Mouse (Mus musculus): ENCODE data around the gene Glb1l.

Glb1l gene

DNA sequence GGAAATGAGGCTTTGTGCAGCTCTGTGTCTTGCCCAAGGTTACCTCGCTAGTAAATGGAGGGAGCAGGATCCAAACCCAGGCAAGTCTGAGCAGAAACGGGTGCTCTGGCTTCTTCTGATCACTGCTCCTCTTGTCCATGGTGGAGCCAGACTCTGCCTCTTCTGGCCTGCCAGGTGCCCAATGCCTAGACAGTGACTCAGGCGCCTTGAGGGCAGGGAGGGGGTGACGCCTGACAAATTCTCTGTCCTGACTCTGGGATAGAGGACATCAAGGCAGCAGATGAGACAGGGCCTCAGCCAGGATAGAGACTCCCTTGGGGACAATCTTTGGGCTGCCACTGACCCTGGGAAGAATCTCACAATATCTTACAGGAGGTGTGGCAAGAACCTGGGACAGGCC lies 20.6 kb upstream of the Glb1l start:
- DNase-seq (ENCODE audit: low read depth, low spot score), result no peak

DNA sequence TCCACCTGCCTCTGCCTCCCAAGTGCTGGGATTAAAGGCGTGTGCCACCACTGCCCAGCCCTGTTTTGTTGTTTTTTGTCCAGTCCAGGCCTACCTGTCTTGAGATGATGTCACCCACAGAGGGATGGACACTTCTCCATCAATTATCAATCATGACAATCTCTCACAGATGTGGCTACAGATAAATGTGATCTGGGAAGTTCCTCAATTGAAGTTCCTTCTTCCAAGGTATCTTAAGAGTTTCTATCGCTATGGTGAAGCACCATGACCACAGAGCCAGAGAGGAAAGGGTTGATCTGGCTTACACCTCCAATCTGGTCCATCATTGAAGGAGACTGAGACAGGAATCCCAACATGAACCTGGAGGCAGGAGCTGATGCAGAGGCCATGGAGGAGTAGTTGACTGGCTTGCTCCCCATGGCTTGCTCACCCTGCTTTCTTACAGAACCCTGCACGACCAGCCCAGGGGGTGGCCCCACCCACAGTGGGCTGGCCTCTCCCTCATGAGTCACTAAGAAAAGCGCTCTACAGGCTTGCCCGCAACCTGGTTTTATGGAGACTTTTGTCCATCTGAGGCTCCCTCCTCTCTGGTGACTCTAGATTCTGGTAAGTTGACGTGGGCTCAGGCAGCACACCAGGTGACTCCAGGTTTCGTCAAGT lies 19.9 kb upstream of the Glb1l start:
- no peak for DNase-seq (ENCODE audit: low read depth, low spot score)

GRCm38 (mm10) chr1:75229158-75229557 lies 18.5 kb upstream of the Glb1l start:
- no peak for DNase-seq (ENCODE audit: low read depth, low spot score)

GRCm38 (mm10) chr1:75227653-75228052 lies 17.0 kb upstream of the Glb1l start:
- no peak for DNase-seq (ENCODE audit: low read depth, low spot score)

- DNase-seq (ENCODE audit: low read depth, low spot score), result no peak
These were observed 15.5 kb upstream of the Glb1l start for GRCm38 (mm10) chr1:75226138-75226537.

DNA sequence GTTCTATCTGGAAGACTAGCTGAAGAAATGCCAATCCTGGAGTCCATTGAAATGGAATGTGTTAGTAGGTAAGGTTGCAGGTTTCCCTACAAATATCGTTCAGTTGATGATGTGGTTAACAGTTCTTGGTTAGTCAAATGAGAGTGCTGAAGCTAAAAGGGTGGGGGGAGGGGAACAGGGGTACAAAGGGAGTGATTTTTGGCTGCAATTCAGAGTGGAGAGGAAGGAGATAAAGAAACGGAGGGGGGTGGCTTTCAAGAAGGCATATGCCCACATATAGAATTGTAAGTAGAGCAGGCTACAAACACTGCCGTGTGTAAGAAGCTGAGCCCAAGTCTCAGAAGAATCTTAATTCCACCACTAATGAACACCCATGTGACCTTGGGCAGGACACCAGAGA lies 14.9 kb upstream of the Glb1l start:
- no peak for DNase-seq (ENCODE audit: low read depth, low spot score)

- DNase-seq (ENCODE audit: low read depth, low spot score), result no peak
These were observed 12.9 kb upstream of the Glb1l start for GRCm38 (mm10) chr1:75223532-75223931.

DNA sequence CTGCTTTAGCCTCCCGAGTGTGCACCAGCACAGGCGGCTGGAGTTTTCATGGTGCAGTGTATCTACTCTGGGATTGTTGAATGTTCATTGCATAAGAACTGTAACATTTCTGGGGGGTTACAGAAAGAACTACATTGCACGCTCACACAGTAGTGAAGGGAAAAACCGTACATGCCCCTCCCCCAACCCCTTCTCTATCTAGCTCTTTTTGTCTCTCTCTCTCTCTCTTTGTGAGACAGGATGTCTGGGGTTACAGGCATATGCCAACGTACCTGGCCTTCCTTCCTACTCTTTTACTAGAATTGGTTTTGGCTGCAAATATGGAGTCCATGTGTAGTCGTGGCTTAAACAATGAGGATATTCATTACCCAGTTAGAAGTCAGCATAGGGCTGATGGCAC lies 12.3 kb upstream of the Glb1l start:
- no peak for DNase-seq (ENCODE audit: low read depth, low spot score)

GRCm38 (mm10) chr1:75221538-75221937 lies 10.9 kb upstream of the Glb1l start:
- DNase-seq (ENCODE audit: low read depth, low spot score), result no peak

DNA sequence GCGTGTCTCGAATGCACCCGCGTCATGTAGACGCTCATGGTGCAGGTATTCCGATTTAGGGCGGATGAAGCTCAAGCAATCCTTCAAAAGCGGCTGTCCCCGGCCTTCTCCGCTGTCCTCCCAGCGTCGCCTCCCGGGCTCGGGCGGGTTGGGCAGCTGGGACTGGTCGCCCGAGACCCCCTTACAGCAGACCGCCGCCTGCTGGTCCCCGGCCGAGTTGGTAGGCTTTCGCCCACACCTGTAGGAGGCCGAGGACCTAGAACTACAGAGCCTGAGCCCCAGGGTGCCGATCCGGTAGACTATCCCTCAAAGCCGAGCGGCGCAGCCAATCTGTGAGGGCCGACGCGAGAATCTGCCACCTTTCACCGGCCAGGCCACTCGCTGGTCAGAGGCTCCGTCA lies 8.9 kb upstream of the Glb1l start, which contains the start of gene Tuba4a:
Gene Tuba4a (minus strand): TSS at position 335 of the 400 bp plus-strand sequence.
- DNase-seq (ENCODE audit: low read depth, low spot score), result no peak

DNA sequence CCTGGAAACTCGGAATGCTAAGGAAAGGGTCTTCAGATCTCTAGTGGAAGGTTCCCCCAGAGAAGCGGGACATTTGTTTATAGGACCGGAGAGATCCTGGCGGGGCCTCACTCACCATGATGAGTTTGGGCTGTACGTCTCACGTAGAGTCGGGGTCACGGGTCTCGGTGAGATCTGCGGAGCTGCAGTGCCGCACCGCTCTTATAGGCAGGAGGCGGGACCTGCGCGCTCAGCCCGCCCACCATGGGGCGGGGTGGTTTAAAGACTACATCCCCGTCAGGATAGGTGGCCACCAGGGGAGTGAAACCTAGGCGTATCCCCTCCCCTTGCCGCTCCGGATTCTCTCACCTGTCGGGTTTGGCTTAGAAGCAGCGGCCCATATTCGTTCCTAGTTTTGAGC lies 8.5 kb upstream of the Glb1l start:
- DNase-seq (ENCODE audit: low read depth, low spot score), result peak; percentile 86

DNA sequence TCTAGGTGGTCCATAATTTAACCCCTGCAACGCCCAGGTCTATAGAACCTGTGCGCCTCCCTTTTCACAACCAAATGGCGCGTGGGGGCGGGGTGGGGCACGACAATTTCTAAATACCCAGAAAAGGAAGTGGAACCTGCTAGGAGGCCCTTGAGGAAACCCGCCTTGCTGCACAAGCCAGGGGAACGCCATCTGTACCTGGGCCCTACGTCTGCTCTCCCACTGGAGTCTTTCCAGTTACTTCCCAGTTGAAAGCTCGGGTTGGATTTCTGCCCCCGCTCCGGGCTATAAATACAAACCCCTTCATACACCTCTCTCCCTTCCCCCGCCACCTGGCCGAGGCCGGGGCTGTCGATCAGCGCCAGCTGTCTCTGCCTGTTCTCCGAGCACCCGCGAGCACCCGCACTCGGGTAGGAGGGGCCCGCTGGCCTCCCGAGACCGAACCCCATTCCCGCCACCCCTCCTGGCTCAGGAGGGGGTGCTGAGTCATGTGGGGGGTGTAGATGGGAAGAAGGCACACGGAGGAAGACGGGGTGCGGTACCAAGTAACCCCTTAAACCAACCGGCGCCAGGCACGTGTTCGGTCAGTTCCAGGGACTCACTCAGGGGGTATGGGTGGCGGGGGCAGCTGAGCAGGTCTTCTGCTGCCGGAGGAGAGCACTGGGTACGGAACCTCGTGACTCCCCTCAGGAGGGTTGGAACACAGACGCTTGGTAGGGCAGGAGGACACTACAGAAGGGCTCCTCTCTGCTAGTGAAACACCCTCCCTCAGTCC lies 7.8 kb upstream of the Glb1l start:
- no peak for DNase-seq (ENCODE audit: low read depth, low spot score)

- no peak for DNase-seq (ENCODE audit: low read depth, low spot score)
These were observed 7.2 kb upstream of the Glb1l start for GRCm38 (mm10) chr1:75217893-75218226.

DNA sequence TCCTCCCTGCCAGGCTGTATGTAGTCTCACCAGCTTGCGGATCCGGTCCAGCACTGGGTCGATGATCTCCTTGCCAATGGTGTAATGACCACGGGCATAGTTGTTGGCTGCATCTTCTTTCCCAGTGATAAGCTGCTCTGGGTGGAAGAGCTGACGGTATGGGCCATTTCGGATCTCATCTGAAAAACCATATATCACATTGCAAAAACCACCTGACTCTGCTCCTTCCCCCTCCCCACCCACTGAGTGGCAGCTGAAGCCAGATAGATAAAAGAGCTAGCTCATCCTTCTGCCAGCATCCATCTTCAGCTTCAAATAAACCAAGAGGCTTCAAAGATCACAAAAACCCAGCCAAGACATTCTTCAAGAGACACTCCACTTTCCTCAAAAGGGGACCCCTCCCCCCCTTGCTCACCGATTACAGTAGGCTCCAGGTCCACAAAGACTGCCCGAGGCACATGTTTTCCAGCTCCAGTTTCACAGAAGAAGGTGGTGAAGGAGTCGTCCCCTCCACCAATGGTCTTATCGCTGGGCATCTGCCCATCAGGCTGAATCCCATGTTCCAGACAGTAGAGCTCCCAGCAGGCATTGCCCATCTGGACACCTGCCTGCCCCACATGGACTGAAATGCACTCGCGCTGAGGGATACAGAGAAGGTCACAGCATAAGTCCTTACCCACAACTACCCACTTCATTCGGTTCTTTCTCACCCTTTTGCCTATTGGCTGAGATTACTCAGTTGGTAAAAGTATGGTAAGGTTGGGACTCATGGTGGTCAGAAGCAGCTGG lies 6.4 kb upstream of the Glb1l start:
- DNase-seq (ENCODE audit: low read depth, low spot score), result no peak

- no peak for DNase-seq (ENCODE audit: low read depth, low spot score)
These were observed 5.2 kb upstream of the Glb1l start for GRCm38 (mm10) chr1:75215785-75216184.

GRCm38 (mm10) chr1:75214886-75215285 lies 4.3 kb upstream of the Glb1l start:
- DNase-seq (ENCODE audit: low read depth, low spot score), result no peak

GRCm38 (mm10) chr1:75214442-75214841 lies 3.8 kb upstream of the Glb1l start:
- DNase-seq (ENCODE audit: low read depth, low spot score), result no peak

DNA sequence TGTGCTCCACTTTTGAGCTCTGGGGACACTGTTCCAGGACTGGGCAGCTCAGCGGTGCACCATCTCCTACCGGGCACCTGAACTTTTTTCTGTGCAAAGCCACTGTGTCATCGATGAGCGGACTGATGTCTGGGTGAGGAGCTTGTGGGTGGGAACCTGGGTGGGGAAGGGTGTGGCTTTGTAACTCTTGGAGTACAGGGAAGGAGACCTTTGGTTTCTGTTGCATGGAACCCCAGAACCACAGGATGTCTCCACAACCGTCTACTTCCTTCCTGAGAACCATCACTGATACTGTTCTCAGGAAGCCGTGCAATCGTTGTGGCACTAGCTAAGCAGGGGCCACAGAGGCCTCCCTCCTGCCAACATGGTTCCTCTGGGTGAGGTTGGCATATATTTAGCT lies 2.5 kb upstream of the Glb1l start:
- DNase-seq (ENCODE audit: low read depth, low spot score), result no peak

GRCm38 (mm10) chr1:75212542-75212941 lies 1.9 kb upstream of the Glb1l start:
- DNase-seq (ENCODE audit: low read depth, low spot score), result no peak

DNA sequence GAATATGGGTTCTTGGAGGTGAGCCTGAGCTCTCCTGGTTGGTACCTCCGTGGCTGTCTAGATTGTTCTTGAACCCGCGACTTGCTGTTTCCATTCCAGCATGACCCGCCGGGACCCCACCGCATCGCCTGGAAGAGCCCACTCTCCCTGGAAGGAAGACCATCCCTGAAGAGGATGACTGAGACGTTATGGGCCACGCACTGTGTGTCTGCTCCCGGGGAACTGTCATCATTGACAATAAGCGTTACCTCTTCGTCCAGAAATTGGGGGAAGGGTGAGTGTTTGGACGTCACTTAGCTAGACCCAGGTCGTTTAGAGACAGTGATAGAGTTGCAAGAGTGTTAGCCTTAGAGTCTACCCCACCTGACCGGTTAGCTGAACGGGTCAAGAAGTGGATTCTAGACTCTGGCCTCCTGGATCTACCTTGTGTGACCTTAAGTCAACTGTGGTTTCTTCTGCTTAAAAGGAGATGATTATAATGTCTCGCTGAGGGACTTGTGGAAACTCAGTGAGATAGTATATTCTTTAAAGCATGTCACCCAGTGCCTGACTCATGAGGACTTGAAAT lies 612 bp upstream of the Glb1l start:
- no peak for DNase-seq (ENCODE audit: low read depth, low spot score)

GRCm38 (mm10) chr1:75208967-75209678 lies 1.5 kb downstream of the Glb1l start:
- no peak for DNase-seq (ENCODE audit: low read depth, low spot score)

DNA sequence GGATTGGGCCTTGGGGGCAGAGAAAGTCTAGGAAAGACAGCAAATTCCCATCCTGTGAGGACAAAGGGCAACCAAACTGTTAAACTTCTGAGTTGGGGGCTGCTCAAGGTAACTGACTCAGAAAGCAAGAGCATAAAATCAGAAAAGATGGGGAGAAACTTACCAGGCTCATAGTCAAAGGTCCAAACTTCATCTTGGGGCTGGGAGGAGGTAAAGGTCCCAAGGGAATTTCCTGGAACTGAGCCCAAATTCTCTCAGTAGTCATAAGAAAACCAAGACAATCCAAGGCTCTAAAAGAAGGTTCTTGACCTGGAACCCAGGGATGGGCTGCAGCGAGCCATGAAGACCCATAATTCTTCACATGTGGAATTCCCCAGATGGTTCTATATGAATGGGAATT lies 9.4 kb downstream of the Glb1l start:
- no peak for DNase-seq (ENCODE audit: low read depth, low spot score)

Measured in c-Kit-negative CD71-positive TER-119-positive erythroid progenitor cells, embryonic 14.5 days (primary cell).